Mouse (Mus musculus): ENCODE measurements around the gene Ccpg1os.

- no peak for TF ChIP-seq CTCF (conservative IDR thresholded peaks at IDR 0.05 in 1 of 2, IDR thresholded peaks at IDR 0.05 in 1 of 2; ENCODE audit: low read depth in 2 of 2, low read length in 2 of 2)
- TF ChIP-seq USF1 (IDR thresholded peaks at IDR 0.05; ENCODE audit: low read depth, low read length), result no peak
- no peak for TF ChIP-seq ZNF384 (IDR thresholded peaks at IDR 0.05; ENCODE audit: low read depth, low read length)
- TF ChIP-seq TBP (conservative IDR thresholded peaks at IDR 0.05; ENCODE audit: low read depth, low read length), result no peak
- TF ChIP-seq E2F4 (IDR thresholded peaks at IDR 0.05; ENCODE audit: insufficient replicate concordance, low read depth, low read length), result no peak
- no peak for TF ChIP-seq ZKSCAN1 (IDR thresholded peaks at IDR 0.05; ENCODE audit: borderline replicate concordance, low read depth, low read length)
- TF ChIP-seq BHLHE40 (IDR thresholded peaks at IDR 0.05; ENCODE audit: low read depth, low read length), result no peak
Observed at GRCm38 (mm10) chr9:72931166-72931790, 53.9 kb downstream of the Ccpg1os start.

All from CH12.LX (cell line).